Mouse (Mus musculus) heart, adult 9 months (tissue): ENCODE measurements at regions not wholly inside any gene's neighbourhood (a gene's known extent, or its start where the extent isn't known, plus 50 kb on each side); places are given as distances from the start of the nearest gene placed in this dataset.

Experiments used
- DNase-seq, 2 experiments: peaks; one replicate each; pipeline ENCODE4 v3.0.0; 2022; ENCODE audit warnings: low spot score in 2 of 2

GRCm38 (mm10) chr13:82849037-82849436, 654.8 kb upstream of the Mef2c start:
- DNase-seq: peak; percentile 12 to 28

DNA sequence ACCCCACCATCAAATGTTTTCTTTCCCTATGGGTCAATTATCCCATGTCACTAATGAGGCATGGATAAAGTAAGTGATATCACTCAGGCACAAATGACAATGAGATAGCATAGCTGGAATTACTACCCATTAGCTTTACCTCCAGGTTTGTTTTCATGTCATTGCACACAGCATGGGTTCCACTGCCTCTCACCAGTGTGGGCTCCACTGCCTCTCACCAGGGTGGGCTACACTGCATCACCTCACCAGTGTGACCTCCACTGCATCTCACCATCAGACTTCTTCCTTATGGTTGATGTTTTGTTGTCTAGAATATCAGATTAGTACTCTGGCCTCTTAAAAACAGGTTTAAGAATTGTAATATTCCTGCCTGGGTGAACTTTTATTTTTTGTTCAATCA, 634.0 kb upstream of the Mef2c start:
- DNase-seq: no peak

GRCm38 (mm10) chr13:82874091-82874490, 629.7 kb upstream of the Mef2c start:
- no peak for DNase-seq

DNA sequence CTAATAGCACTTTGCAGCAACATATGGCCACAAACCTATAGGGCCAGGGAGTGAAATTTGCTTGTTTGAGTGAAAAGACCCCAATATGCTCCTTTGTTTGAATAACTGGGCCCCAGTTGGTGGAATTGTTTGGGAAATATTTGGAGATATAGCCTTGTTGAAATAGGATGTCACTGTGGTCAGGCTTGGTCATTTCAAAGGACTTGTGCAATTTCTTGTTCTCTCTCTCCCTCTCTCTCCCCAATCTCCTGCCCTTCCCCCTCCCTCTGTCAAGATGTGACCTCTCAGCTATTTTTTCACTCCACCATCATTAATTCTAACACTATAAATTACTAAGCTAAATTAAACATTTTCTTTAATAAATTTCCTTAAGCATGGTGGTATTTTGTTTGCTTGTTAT, 620.5 kb upstream of the Mef2c start:
- no peak for DNase-seq

- DNase-seq: no peak
Observed at GRCm38 (mm10) chr13:82888755-82889154, 615.1 kb upstream of the Mef2c start.

- peak; percentile 23 to 37 for DNase-seq
Observed at GRCm38 (mm10) chr13:82892731-82893130, 611.1 kb upstream of the Mef2c start.

GRCm38 (mm10) chr13:82899686-82900085, 604.1 kb upstream of the Mef2c start:
- no peak for DNase-seq

DNA sequence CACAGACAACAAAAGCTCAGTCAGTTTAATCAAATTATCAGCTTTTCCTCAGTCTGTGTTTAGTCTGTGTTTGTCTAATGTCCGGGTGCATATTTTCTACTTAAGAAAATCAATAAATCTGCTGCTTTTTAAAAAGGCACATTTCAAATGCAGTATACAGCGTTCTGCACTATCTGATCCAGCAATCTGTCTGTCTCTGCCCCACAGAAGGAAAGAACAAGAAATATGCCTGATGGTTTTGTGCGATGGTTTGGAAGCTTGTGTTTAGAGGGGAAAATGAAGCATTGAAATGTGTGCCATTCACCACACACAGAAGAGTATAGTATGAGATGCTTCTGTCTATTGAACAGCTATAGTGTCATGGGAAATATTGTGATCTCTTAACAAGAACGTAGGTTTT, 601.7 kb upstream of the Mef2c start:
- DNase-seq: no peak

- no peak for DNase-seq
Observed at GRCm38 (mm10) chr13:82903637-82904036, 600.2 kb upstream of the Mef2c start.

GRCm38 (mm10) chr13:82907689-82908088, 596.1 kb upstream of the Mef2c start:
- no peak for DNase-seq

DNA sequence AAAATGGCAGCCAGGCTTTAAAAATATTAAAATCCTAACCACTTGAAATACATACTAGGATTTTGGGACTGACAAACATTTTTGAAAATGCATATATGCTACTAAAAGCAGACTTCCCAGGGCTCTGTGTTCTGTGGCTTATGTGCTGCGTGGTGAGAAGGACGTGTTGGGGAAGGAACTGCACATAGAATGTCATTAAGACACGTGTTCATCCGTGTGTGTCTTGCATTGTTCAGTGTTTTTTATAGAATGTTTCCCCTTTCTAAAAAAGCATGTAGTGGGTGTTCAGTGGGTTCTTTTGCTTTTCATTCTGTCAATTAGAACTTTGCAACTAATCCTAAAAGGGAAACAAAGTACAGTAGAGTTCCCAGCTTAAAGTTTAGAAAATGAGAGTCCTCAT, 594.7 kb upstream of the Mef2c start:
- no peak for DNase-seq

GRCm38 (mm10) chr13:82912859-82913258, 591.0 kb upstream of the Mef2c start:
- no peak for DNase-seq

- DNase-seq: no peak
Observed at GRCm38 (mm10) chr13:82915194-82915593, 588.6 kb upstream of the Mef2c start.

DNA sequence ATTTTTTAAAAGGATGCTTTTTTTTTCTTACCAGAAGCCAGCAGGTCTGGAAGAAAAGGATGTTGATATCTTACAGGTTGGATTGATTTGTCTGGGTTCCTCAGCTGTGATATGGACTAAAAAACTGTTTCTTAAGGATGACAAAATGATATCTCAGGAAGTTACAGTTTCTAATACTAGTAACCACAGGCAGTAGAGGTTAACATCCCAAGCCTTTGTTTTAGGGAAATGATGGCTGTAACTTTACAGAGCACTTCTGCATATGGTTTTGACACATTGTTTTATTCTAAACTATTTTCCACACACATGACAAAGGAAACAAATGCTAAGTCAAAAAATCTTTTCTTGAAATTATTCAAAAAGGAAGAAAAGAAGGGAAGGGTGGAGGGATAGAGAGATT, 573.8 kb upstream of the Mef2c start:
- DNase-seq: no peak

DNA sequence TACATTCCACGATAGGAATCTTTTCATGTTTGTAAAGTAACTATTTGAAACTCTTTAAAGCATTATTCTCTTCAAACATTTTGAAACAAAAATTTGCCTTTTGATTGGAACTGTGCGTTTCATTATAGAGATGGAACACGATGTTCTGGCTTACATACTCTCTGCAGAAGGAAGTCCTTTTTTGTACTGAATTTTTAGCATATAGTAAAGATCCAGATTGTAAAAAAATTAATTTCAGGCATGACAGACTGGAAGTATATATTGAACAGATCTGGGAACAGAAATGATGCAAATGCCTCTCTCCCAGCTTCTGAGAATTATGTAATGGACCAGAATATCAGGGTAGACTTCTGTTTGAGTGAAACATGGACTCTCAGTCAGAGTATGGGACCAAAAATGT, 566.0 kb upstream of the Mef2c start:
- DNase-seq: no peak

DNA sequence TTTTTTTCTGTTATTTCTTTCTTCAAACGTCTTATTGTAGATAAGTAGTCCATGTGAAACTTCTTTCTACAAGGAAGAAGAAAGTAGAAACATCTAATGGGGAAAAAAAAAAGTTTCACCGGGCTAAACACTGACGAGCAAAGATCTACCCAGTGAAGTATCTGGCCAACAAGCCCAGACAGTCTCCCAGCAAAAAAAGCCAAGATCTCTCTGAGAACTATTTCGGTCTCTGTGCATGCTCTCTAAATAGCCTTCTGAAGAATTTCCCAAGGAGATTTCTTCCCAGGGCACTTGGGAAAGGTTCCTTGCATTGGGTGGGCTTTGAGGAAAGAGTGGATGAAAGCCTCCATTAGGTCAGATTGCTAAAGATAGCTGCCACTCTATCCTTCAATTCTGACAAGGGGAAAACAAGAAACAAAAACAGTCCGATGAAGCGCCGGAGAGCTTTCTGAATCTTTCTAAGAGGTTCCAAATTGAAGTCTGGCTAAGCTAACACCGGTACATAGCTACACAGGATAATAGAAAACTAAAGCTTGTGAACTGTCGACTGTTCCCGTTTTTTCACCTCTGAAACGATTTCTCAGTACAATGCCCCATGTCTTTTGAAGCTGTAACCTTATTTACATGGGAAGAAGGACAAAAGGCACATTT, 561.0 kb upstream of the Mef2c start:
- DNase-seq: peak in 1 of 2 experiments; percentile 6

DNA sequence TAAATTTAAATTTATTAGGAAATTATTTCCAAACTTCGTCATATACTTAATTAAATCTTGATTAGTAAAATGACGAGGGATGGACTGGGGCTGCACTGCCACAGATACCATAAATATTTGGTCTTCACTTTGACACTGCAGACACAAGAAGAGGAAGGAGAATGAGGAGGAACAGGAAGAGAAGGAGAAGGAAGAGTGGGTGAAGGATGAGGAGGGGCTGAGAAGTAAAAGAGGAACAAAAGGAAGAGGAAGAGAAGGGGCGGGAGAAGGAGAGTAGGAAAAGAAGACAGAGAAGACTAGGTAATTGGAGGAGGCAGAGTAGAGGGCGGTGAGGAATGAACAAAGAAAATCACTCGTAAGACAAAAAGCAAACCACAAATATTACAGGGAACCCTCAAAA, 556.9 kb upstream of the Mef2c start:
- no peak for DNase-seq

DNA sequence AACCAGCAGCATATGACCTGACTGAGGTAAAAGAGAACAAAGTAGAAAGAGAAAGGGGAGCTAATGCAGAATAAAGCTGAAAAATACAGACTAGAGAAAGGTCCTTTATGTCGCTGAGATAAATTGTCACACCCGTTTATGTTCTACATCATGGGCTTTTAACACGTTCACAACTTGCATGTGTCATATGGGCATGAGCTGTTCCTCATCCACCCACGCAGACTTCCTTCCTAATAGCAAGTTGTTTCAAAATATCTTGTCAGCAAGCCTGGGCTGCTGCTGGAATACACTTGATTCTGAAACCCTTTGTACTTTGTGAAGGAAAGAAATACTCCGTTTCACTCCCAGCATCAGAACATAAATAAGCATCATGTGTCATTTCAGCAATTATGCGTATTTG, 554.3 kb upstream of the Mef2c start:
- peak; percentile 12 to 23 for DNase-seq

GRCm38 (mm10) chr13:82962333-82962732, 541.5 kb upstream of the Mef2c start:
- no peak for DNase-seq

DNA sequence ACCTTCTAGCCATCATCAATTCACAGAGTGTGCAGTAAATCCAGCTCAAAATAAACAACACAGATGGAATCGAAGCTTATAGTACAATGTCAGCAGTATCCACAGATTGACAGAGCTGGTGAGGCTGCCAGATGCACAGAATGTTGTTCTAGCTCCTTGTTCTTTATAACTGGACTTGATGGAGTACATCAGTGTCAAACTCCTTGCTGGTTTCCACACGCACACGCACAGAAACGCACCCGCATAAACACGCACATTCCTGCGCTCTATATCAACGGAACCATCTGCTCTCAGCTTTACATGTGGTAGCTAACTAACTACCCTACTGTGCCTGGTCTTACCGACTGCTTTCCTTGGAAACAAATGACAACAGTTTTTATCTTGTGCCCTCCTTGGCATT, 532.1 kb upstream of the Mef2c start:
- DNase-seq: no peak

DNA sequence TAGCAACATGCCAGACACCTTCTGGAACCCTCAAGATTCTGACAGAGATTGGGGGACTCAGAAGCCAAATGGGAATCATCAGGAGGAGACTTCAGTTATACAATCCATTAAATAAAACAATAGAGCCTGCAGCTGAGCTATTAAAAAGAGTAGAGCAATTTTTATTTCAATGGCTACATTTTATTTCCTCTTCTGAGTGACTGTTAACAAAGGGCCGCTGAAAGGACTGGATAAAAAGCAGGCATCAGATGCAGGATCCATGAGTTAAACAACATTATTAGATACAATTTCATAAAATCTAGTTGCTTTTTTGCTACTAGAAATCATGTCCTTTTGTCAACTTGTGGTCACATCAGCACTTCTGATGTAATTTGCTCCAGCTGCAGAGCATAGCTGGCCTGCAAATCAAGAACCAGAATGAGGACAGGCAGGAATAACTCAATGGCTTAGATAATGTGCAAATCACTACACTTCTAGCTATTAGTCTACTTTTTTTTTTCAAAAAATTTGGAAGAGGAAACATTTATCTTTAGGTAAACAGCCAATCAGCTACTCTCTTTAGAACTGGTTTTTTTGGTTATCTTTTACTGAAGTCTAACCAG, 529.5 kb upstream of the Mef2c start:
- no peak for DNase-seq

- DNase-seq: no peak
Observed at GRCm38 (mm10) chr13:83001118-83001517, 502.7 kb upstream of the Mef2c start.

GRCm38 (mm10) chr13:83016686-83017085, 487.1 kb upstream of the Mef2c start:
- DNase-seq: no peak

- peak in 1 of 2 experiments; percentile 2 for DNase-seq
Observed at GRCm38 (mm10) chr13:83020829-83021228, 483.0 kb upstream of the Mef2c start.
